Mouse (Mus musculus) kidney, postnatal 36 days (tissue): ENCODE results near the gene Zfp638.
"Not testable (repeated sequence)": the region's sequence is repeated elsewhere in the genome, so short reads cannot be mapped to it uniquely, and the experiment has no call there.

ENCODE experiments used
- DNase-seq, 2 experiments: peaks; one replicate each; pipeline ENCODE4 v3.0.0; 2021 to 2022; ENCODE audit warnings: mixed read lengths in 2 of 2

Zfp638 gene

GRCm38 (mm10) chr6:84010303-84011225 is 143.7 kb downstream of the Zfp638 start:
- peak; percentile 85 to 88 for DNase-seq

DNA sequence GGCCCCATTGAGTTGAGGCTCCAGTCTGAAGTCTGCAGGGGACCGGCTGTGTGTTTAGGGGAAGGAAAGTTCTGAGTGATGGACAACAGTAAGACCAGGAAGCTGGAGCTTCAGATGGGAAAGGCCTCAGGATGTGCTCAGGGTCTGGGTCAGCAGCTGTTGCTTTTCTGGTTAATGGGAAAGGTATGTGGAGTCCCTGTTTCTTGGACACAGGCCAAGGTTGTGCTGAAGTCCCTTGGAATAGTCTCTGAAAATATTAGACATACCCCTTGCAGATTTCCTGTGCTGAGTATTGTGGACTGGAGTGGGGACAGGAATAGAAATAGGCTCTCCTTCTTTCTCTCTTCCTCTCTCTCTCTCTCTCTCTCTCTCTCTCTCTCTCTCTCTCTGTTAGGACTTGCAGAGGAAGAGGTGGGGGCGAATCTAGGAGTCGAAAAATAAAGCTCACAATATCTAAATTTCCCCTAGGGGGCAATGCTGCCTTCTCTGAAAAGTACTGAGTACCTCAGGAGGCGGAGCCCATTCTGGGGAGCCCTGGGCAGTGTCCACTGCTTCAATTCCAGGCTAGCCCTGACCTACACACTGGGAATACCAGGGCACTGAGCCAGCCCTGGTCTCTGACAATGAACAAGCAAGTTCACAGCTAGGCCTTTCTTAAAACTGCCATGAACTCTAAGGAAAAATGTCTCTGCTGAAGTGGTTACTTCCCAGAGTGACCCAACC is 148.2 kb downstream of the Zfp638 start:
- DNase-seq: peak; percentile 74 to 80

DNA sequence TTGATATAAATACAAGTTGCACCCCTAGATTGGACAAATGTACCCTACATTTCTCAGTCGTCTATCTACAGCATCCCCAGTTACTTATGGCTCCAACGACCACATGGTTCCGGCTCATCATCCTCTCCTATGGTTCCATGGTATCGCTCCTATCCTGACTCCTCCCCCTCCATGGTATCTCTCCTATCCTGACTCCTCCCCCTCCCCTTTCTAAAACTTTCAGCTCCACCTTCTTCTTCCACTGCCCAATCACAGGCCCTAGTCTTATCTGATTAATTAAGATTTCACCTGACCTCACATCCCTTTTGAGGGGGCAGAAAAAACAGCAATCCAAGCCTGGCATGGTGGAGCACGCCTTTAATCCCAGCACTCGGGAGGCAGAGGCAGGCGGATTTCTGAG is 149.9 kb downstream of the Zfp638 start:
- DNase-seq: no peak

GRCm38 (mm10) chr6:84017392-84017791 is 150.5 kb downstream of the Zfp638 start:
- no peak for DNase-seq

DNA sequence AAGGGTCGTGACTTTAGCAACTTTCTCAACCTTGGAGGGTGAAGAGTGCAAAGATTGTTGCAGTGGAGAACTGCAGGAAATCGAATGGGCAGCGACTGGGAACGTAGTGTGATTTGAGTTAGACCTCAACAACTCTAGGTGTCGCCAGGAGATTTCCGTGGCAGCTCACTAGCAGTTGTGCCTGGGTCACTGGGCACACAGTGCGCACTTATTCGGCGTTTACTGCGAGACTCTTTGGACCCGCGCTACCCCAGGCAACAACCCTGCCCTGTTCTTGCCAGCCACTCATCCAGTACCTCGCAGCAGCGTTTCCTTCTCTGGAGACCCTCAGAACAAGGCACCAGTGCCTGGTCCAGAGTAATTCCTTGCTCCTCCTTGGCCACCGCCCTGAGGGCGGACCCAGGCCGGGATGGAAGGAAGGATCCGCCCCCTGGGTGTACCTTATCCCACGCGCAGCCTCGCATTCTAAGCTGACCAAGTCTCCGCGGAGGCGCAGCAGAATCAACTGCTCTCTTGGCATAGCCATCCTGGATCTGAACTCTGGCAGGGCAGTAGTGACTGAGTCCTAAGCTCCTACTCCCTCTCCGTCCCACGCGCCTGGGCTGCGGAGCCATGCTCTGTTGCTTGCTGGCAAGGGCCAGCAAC is 152.1 kb downstream of the Zfp638 start:
- peak; percentile 84 to 88 for DNase-seq

GRCm38 (mm10) chr6:84020002-84020401 is 153.1 kb downstream of the Zfp638 start:
- DNase-seq: peak; percentile 26 to 55

DNA sequence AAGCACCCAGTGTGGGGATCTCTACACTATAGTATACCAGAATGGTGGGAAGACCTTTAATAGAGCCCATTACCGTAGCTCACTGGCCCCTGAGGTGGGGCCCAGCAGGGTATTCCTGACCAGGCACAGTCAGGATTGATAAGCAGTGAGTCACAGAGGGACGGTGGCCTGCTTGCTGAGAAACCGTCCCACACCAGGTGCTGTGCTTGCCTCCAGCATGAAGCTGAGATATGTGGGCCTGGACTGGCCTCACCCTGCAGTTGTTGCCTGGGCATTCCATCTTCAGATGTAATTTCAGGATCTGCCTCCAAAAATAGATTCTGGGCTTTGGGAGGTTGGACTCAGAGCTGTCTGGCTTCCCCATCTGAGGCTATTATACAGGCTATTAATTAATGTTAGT is 155.1 kb downstream of the Zfp638 start:
- DNase-seq: no peak

- no peak for DNase-seq
Measured at GRCm38 (mm10) chr6:84025636-84026035, 158.7 kb downstream of the Zfp638 start.

DNA sequence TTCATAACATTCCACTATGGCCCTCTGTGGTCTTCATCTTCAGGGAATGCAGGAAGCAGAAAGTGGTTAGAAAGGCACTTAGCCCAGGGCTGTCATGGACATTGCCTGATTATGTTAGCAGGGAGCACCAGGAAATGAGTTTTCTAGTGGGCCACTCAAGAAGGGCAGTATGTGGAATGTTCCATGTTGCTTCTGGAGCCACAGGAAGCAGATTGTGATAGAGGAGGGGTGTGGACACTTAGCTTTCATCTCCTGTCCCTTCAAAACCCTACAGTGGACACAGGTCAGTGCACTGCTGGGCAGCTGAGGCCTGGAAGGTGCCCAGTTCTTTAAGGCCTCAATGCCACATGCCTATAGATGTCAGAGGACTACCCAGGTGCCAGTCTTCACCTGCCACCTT is 161.9 kb downstream of the Zfp638 start:
- DNase-seq: peak in 1 of 2 experiments; percentile 38

- no peak for DNase-seq
Measured at GRCm38 (mm10) chr6:84029775-84030174, 162.9 kb downstream of the Zfp638 start.

GRCm38 (mm10) chr6:84032516-84032915 is 165.6 kb downstream of the Zfp638 start:
- DNase-seq: not testable (repeated sequence)
